Mouse (Mus musculus) adipocyte (in vitro differentiated cells): ENCODE data around the gene Elfn2.

ENCODE experiments used
- DNase-seq: peaks from one replicate; pipeline ENCODE4 v3.0.0-alpha.2; 2016; ENCODE audit warnings: low spot score

Gene Elfn2

GRCm38 (mm10) chr15:78681301-78681700, 37.3 kb downstream of the Elfn2 start:
- DNase-seq, result no peak

GRCm38 (mm10) chr15:78680291-78680690, 38.3 kb downstream of the Elfn2 start:
- no peak for DNase-seq

GRCm38 (mm10) chr15:78677708-78678107, 40.9 kb downstream of the Elfn2 start:
- no peak for DNase-seq

- DNase-seq, result no peak
Measured at GRCm38 (mm10) chr15:78677015-78677414, 41.6 kb downstream of the Elfn2 start.

- no peak for DNase-seq
Measured at GRCm38 (mm10) chr15:78674912-78675412, 43.6 kb downstream of the Elfn2 start.

DNA sequence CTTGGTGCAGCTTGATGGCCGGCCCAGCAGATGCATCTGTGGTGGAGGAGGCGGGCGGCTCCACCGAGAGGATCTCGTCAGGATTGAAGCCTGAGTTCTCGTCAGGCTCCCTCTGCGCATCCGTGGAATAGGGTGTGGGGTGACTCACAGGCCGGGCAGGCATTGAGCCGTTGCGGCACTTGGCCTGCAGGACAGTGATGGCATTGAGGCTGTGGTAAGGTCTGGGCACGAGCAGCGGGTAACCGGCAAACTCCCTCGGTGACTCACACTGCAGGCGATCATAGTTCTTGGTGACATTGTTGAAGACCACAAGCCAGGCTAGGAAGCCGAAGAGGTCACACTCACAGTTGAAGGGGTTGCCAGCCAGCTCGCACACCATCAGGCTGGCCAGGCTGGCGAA, 45.1 kb downstream of the Elfn2 start:
- no peak for DNase-seq

DNA sequence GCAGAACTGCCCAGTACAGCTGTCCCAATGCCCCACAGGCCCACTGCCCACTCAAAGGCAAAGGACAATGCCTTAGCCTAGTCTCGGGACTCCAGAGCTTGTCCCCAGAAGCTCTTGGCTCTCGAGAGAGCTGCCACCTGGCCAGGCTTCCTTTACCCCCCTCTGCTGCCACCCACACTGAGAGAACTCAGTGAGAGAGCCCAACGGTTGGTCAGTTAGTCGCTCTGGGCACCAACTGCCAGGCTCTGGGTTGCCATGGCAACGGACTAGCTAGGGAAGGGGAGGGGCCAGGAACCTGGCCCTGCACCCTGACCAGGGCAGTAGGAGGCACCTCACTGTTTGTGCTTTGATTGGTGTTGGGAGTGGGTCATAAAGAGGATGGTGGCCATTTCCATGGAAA, 48.2 kb downstream of the Elfn2 start:
- peak; percentile 15 for DNase-seq

- no peak for DNase-seq
Measured at GRCm38 (mm10) chr15:78669221-78669871, 49.2 kb downstream of the Elfn2 start.

GRCm38 (mm10) chr15:78664268-78664667, 54.3 kb downstream of the Elfn2 start:
- peak; percentile 55 for DNase-seq

DNA sequence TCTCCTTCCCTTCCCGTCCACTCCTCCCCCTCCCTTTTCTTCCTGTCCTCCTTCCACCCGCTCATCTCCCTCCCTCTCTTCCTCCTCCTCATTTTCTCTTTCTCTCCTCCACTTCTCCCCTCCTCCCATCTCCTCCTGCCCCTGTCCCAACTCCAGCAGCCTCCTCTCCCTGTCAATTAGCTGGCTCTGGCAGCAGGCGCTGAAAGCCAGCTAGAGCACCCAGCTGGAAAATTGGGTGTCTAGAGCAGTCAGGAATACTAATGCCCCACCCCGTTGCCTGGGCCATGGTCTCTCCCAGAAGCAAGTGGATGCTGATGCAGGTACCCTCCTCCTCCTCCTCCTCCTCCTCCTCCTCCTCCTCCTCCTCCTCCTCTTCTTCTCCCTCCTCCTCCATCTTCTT, 67.4 kb downstream of the Elfn2 start:
- DNase-seq, result no peak

DNA sequence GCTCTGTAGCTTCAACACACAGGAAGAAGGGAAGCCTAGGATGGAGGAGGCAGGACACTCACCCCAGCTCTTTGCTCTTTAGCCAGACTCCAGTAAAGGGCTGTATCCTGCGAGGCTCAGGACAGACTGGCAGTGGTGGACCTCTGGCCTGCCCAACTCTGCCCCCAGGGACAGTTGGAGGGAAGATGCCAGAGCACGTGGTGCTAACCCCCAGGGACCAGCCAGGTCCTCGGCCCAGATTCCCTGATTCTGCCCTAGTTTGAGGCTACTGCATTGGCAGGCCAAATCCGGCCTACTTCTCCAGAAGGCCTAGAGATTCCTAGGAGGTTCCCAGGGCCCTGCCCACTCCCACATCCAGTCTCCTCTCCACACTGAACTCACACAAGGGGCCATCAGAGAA, 70.8 kb downstream of the Elfn2 start:
- DNase-seq, result peak; percentile 68

- no peak for DNase-seq
Measured at GRCm38 (mm10) chr15:78644606-78645005, 74.0 kb downstream of the Elfn2 start.

GRCm38 (mm10) chr15:78643633-78644032, 74.9 kb downstream of the Elfn2 start:
- DNase-seq, result no peak

DNA sequence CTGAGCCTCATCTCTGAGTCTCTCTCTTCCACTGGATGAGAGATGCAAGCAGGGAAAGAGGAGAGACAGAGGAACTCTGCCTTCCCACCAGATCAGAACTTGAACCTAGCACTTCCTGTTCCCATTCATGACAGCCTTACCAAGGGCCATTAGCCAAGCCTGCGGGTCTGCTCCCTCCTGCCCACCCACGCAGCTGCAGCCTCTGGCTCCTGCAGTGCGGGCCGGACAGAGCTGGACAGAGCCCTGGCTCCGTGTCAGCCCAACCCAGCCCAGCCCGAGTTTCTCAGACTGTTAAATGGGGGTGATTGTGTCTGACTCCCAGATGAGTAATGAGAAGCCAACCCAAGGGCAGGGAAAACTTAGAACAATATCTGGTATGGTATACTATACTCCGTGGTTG, 83.3 kb downstream of the Elfn2 start:
- peak; percentile 24 for DNase-seq

DNA sequence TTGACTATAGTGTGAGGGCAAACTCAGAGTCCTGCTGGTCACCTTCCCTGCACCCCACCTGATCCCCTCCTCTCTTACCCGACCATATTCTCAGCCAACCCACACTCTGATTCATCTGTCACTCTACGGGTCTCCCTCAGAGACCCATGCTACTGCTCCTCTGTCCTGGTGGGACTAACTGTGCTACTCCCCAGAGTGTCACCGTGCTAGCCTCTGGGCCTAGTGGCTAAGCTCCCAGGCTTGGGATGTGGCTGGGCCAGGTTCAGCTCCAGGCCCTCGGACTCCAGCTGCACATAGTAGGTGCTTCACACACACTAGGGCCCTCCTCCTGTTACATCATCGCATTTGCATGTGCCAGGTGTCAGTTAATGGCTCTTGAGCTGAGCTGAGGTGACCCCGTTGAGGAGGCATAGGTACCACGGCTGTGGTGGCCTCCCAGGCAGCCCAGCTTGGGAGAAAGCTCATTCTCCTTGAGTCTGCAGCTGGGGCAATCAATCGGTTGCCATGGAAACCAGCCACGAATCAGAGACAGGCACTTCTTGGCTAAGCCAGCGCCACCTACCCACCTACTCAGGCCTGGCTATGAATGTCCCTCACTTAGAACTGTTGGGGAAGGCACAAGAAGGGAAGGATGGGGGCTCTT, 84.4 kb downstream of the Elfn2 start:
- DNase-seq, result no peak

DNA sequence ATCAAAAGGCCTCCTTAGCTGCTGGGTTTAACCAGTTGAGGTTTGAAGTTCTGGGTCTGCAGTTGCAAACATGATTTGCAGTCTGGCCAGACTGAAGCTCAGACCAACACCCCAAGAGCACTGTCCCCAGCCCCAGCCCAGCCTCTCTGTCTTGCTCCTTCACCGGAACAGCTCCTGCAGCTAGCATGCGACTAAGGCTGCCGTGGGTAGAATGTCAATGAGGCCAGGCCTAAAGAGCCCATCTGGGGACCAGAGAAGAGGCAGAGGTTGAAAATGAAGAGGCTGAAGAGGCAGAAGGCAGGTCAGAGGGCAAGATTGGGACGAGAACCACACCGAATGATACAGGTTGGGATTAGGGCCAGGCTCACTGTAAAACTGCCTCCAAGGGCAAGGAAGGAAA, 85.2 kb downstream of the Elfn2 start:
- no peak for DNase-seq

GRCm38 (mm10) chr15:78632387-78632786, 86.2 kb downstream of the Elfn2 start:
- no peak for DNase-seq

GRCm38 (mm10) chr15:78626285-78626684, 92.3 kb downstream of the Elfn2 start:
- no peak for DNase-seq

- no peak for DNase-seq
Measured at GRCm38 (mm10) chr15:78624961-78625360, 93.6 kb downstream of the Elfn2 start.

DNA sequence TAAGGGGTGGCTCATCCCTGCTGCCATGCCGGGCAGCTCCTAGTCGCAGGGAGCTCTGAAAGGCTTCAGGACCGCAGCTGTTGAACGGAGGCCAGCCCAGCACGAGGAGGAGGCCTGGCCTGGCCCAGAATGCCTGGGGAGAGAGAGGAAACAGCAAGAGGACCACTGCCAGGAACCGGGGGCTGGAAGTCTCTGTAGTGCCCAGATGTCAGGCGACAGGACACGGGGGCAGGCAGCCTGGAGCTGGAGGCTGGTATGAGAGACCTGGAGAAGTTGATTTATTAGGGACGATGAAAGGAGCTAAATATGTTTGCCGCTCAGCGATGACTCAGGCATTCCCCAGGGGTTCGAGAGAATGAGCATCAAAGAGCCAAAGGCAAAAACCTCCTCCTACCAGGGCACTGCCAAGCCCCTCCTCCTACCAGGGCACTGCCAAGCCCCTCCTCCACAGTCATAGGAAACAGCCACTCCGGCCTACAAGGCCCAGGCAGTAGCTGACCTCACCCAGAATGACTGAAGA, 94.1 kb downstream of the Elfn2 start:
- peak; percentile 75 for DNase-seq

- DNase-seq, result peak; percentile 69
Measured at GRCm38 (mm10) chr15:78623426-78623825, 95.1 kb downstream of the Elfn2 start.
